Mouse (Mus musculus): ENCODE results near the gene Cdh1.
"Not testable (repeated sequence)": the region's sequence is repeated elsewhere in the genome, so short reads cannot be mapped to it uniquely, and the experiment has no call there.

The Cdh1 gene

GRCm38 (mm10) chr8:106592458-106592857 lies 10.7 kb upstream of the Cdh1 start:
- no peak for DNase-seq (ENCODE audit: low spot score)

GRCm38 (mm10) chr8:106595623-106596022 lies 7.5 kb upstream of the Cdh1 start:
- DNase-seq (ENCODE audit: low spot score): not testable (repeated sequence)

GRCm38 (mm10) chr8:106597067-106597466 lies 6.1 kb upstream of the Cdh1 start:
- no peak for DNase-seq (ENCODE audit: low spot score)

- no peak for DNase-seq (ENCODE audit: low spot score)
Measured at GRCm38 (mm10) chr8:106599265-106599979, 3.7 kb upstream of the Cdh1 start.

GRCm38 (mm10) chr8:106603933-106604332 lies 782 bp downstream of the Cdh1 start:
- DNase-seq (ENCODE audit: low spot score): no peak

GRCm38 (mm10) chr8:106605657-106606056 lies 2.5 kb downstream of the Cdh1 start:
- no peak for DNase-seq (ENCODE audit: low spot score)

- DNase-seq (ENCODE audit: low spot score): no peak
Measured at GRCm38 (mm10) chr8:106606121-106606520, 3.0 kb downstream of the Cdh1 start.

GRCm38 (mm10) chr8:106606601-106607145 lies 3.5 kb downstream of the Cdh1 start:
- no peak for DNase-seq (ENCODE audit: low spot score)

GRCm38 (mm10) chr8:106607783-106608182 lies 4.6 kb downstream of the Cdh1 start:
- DNase-seq (ENCODE audit: low spot score): not testable (repeated sequence)

- no peak for DNase-seq (ENCODE audit: low spot score)
Measured at GRCm38 (mm10) chr8:106608425-106608824, 5.3 kb downstream of the Cdh1 start.

GRCm38 (mm10) chr8:106609076-106609903 lies 6.1 kb downstream of the Cdh1 start:
- no peak for DNase-seq (ENCODE audit: low spot score)

GRCm38 (mm10) chr8:106610958-106611640 lies 7.9 kb downstream of the Cdh1 start:
- no peak for DNase-seq (ENCODE audit: low spot score)

- no peak for DNase-seq (ENCODE audit: low spot score)
Measured at GRCm38 (mm10) chr8:106612047-106612446, 8.9 kb downstream of the Cdh1 start.

- no peak for DNase-seq (ENCODE audit: low spot score)
Measured at GRCm38 (mm10) chr8:106614704-106615103, 11.6 kb downstream of the Cdh1 start.

- DNase-seq (ENCODE audit: low spot score): no peak
Measured at GRCm38 (mm10) chr8:106615661-106616299, 12.6 kb downstream of the Cdh1 start.

GRCm38 (mm10) chr8:106616679-106617078 lies 13.5 kb downstream of the Cdh1 start:
- no peak for DNase-seq (ENCODE audit: low spot score)

GRCm38 (mm10) chr8:106617196-106617595 lies 14.0 kb downstream of the Cdh1 start:
- DNase-seq (ENCODE audit: low spot score): no peak

GRCm38 (mm10) chr8:106617865-106618264 lies 14.7 kb downstream of the Cdh1 start:
- no peak for DNase-seq (ENCODE audit: low spot score)

- no peak for DNase-seq (ENCODE audit: low spot score)
Measured at GRCm38 (mm10) chr8:106618324-106618723, 15.2 kb downstream of the Cdh1 start.

GRCm38 (mm10) chr8:106619549-106620245 lies 16.5 kb downstream of the Cdh1 start:
- no peak for DNase-seq (ENCODE audit: low spot score)

GRCm38 (mm10) chr8:106620488-106620887 lies 17.3 kb downstream of the Cdh1 start:
- DNase-seq (ENCODE audit: low spot score): no peak

Data from retina, embryonic 14.5 days (tissue).